Mouse (Mus musculus) gastrocnemius, postnatal 14 days (tissue): Measurements from ENCODE around the gene Dntt. TPM values are rescaled to one million over a fixed set of nuclear protein-coding genes. Genes with fewer than 3 reads are reported as not detected.

Experiments
- total RNA-seq, 2 experiments: library from RNA; stranded (reverse); gene quantifications; 2 replicates each; pipeline ENCODE4 v1.2.3; 2021

The Dntt gene
- total RNA-seq, 2 experiments from 2014 or later = not detected

Other genes with a start within 250 kb of the Dntt start
- gene Ccnj, start 198.0 kb upstream of the Dntt start, total RNA-seq = 1 to 10 TPM; 3.1 to 3.4 TPM
- gene Zfp518a, start 134.6 kb upstream of the Dntt start, total RNA-seq = 1 to 10 TPM; 5.1 to 5.7 TPM
- under 1 TPM; 0.55 to 0.82 TPM for gene Blnk, start 34.7 kb upstream of the Dntt start, total RNA-seq
- not detected for gene Opalin, start 47.8 kb downstream of the Dntt start, total RNA-seq
- gene Tll2, start 177.6 kb downstream of the Dntt start, total RNA-seq = under 1 TPM; 0.16 to 0.27 TPM
- gene Tm9sf3, start 234.7 kb downstream of the Dntt start, total RNA-seq = 10 to 100 TPM; 73.7 to 78.2 TPM